Mouse (Mus musculus) megakaryocyte, embryonic 14.5 days (primary cell): ENCODE measurements around the gene Arid5b.

Experiments
- FLI1 ChIP-seq: IDR thresholded peaks from 2 replicates; pipeline ENCODE4 v1.6.1; 2012; ENCODE audit warnings: low read length, inconsistent platforms, mixed read lengths
- GATA1 ChIP-seq: IDR thresholded peaks from 3 replicates; pipeline ENCODE4 v1.6.1; 2012; ENCODE audit warnings: mixed read lengths, low read length, inconsistent platforms, borderline replicate concordance

DNA sequence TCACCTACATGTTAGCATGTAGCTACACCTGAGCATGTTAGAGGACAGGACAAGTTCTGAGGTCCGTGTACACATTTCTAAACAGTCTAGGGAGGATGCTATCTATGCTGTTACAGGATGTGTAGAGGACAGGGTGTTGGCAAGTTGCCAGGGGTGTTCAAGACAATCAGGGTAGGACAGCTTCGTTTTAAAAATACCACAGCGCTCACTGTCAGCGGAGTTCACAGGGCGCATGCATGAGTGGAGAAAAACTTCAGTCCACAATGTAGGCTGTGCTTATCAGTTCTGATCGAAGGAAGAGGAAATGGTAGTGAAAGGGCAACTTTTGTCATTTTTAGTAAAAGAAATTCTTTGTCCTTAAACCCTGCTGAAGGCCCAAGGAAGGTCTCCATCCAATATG lies 159.3 kb downstream of the Arid5b start:
- no peak for TF ChIP-seq GATA1
- TF ChIP-seq FLI1 = no peak
